Mouse (Mus musculus): ENCODE data around the gene Rimkla.

GRCm38 (mm10) chr4:119535103-119535502, 42.7 kb upstream of the Rimkla start:
- no peak for TF ChIP-seq CTCF (IDR thresholded peaks at IDR 0.05; ENCODE audit: extremely low read depth, insufficient read depth, low read length)
- TF ChIP-seq POLR2A (IDR thresholded peaks at IDR 0.05; ENCODE audit: extremely low read depth, insufficient read depth, low read length) = no peak
